Mouse (Mus musculus) ZHBTc4 (cell line): Measurements from ENCODE around the gene Kirrel.
A peak's percentile ranks its signal among the peaks of the same experiment; 100 is the strongest.

ENCODE experiments used
- DNase-seq: peaks from one replicate; pipeline ENCODE4 v3.0.0-alpha.2; 2011; ENCODE audit warnings: low read depth, low spot score

Gene Kirrel

DNA sequence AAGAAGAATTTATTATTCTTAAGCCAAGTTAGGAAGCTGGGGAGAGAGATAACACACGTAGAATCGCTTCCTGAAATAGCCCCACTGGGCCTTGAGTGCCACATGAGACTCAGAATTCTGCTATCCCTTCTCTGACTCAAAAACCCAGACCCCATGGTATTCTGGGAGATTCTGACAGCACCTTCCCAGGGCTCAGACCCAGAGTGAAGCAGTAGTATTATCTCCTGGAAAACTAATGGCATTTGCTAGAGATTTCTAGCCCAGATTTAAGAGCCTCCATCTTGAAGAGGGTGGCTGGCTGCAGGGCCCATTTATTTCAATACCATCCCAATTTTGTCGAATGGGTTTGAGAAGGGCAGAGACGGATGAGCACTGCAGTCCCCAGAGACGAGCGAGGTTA is 6.9 kb downstream of the Kirrel start:
- DNase-seq: no peak

DNA sequence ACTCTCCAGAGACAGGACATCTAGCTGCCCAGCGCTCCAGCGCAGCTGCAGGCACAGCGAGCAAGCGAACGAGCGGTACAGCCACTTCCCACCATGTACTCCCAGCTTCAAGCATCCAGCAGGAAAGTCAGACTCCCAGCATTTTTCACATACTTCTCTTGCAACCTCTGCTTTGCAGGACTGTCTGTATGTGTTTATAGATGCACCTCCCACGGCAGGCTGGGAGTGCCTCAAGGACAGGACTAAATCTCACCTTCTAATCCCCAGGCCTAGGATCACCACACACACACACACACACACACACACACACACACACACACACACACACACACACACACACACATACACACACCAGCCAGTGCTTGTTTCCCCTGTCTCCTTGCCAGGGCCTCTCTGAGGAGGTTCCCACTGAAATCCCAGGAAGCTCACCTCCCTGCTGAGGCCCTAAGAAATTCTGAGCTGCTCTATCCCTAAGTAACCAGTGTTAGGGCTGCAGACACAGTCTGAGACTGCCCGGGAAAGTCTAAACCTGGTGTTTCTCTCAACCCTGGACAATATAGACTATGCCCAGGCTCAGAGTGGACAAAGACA is 9.2 kb downstream of the Kirrel start:
- DNase-seq: no peak

DNA sequence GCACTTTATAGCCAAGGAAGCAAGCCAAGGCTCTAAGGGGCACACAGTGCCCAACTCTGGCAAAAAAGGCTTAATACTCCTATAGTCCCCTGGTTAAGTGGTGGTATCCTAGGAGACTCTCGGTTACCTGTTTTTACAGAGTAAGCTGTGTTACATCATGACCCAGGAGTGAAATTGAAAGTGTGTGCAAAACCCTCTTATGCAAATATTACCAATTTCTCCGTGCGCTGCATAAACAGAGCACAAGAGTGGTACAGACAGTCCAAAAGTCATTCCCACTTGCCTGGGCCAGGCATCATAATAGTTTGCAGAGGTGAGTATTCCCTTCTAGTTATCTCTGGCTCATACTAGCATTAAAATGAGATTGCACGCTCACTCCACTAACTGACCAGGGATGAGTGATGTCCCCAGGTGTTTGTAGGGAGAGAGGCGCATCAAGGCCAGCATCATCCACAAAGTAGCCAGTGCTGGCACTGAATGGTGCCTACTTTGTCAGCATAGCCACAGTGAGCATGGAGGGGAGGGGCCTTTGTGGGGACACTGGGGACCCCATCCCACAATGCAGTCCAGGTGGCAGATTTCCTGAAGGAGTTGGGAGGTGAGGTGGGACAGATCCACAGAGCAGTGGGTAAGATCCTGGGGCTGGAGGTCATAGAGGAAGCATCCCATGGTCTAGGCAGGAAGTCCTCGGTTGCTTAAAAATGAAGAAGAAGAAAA is 10.3 kb downstream of the Kirrel start:
- no peak for DNase-seq

DNA sequence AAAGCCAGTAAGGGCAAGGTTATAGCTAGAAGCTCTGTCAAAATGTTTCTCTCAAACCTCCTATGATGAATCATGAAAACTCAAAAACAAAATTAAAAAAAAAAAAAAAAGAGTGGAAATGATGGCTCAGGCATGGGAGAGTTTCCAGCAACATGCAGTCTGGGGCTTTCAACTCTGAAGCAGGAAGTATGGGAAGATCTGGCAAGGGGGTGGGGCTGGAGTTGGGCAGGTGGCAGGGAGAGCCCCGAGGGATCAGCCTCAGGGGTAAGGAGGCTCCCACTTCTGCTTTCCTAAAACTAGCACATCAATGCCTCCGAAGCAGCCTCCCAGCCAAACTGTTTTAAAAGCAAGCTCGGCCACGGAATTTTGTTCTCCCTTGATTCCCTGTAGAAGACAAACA is 11.4 kb downstream of the Kirrel start:
- peak; percentile 73 for DNase-seq

DNA sequence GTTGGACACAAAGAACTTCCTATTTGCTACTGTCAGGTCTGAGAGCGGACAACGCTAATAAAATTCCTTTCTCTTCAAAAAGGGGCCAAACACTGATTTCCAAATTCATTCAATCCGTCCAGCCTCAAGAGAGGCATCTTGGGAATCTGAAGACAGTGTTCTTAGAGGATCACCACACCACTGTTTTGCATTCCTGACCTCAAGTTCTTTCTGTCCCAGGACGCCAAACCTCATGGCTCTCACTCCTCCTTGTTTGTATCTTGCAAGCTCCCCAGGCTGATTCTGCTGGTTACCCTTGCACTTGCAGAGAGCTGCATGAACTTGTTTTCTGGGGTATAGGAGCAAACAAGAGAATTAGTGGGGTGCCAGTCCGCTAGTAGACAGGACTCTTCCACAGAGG is 12.2 kb downstream of the Kirrel start:
- DNase-seq: no peak

DNA sequence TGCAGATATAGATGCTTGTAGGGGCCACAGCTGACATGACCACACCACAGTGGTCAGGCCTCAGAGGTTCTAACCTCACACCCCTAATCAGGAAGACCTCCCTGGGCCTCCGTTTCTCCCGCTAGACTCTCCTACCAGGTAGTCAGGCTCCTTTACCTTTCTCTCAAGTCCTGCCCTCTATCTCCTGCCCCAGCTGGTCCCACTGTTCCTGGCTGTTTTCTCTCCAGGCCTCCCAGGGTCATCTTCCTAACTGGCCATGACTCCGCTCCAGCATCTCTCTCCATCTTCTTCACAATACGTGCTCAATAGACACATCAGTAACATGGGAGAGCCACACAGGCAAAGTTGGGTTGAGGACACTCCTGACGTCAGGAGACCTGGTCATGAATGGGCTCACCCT is 12.9 kb downstream of the Kirrel start:
- DNase-seq: no peak

DNA sequence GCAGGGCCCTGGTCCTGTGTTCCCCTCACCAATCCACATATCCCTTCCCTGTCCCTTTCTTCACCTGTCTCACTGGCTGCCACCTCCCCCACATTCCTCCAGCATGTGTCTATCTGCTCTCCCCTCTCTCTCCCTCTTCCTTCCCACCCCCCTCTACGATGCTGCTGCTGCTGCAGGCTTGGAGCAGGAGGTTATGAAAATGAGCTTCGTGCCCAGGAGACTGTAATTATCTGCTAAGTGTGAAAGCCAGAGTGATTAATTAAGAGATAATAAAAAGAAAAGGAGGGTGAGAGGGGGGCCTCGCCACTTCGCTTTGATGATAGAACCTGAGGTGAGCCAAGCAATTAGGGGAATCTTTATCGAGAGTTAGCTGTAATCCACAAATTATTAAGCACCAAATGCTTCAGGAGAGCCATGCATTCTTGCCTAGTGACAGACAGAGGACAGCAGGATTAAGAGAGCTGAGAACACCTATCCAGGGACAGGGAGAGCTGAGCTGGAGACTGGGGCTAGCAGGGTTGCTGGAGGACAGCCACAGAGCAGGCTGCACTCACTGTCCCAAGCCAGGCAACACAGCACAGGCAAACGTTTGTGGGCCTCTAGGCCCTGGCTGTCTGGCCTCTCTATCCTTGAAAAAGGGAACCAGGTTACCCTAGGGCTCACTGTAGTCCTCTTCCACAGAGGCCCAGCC is 13.6 kb downstream of the Kirrel start:
- DNase-seq: no peak

DNA sequence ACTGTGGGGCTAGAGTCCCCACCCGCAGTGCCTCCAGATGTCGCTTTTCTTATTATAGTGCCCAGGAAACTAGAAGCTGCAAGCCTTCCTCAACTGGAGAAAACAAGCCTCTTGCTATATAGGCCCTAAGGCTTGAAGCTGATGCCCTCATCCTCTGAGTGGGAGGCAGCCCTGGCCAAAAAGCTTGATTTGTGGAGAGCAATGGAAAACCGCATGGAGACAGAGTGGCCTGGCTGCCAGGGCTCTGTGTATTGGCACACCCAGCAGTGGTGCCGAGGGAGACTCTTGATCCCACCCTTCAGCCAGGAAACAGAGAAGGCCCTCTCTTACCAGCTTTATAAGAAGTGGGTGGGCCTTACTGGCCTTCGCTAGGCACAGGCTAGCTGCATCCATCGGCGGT is 15.4 kb downstream of the Kirrel start:
- no peak for DNase-seq

DNA sequence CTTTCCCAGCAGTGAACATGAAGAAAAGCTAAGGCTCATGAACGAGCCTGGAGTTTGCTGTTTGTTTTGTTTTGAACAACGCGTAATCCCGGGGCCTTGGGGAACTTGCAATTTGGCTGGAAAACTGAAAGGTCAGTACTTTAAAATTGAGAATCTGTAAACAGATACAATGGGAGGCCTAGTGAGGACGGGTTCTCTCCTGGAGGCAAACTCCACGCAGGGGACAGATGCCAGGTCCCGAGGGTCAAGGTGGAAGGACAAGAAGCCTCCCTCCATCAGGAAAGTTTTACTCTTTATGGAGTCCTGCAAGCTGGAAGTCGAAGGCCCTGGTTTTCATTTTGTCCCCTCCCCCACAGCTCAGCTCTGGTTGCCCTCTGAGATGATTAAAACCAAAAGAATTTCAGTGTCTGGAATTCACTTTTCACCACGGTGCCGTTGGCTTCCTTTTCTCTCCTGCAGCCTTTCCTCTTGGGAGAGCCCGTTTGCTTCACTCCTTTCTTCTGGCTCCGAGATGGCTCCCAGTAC is 16.7 kb downstream of the Kirrel start:
- DNase-seq: no peak

DNA sequence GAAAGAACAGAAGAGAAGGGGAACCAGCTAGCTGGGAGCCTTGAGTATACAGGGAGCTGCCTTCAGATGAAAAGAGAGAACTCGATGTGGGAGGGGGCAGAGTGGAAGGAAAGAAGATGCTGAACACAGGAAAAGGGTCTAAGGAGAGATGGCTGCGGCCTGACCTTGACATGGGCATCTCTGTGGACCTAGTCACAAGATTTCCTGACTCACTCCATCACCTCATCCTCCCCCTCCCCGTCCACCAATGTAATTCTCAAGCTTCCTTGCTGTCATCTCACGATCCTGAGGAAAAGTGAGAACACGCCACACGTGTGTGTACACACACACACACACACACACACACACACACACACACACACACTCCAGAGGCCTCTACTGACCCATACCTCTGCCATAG is 17.2 kb downstream of the Kirrel start:
- no peak for DNase-seq

DNA sequence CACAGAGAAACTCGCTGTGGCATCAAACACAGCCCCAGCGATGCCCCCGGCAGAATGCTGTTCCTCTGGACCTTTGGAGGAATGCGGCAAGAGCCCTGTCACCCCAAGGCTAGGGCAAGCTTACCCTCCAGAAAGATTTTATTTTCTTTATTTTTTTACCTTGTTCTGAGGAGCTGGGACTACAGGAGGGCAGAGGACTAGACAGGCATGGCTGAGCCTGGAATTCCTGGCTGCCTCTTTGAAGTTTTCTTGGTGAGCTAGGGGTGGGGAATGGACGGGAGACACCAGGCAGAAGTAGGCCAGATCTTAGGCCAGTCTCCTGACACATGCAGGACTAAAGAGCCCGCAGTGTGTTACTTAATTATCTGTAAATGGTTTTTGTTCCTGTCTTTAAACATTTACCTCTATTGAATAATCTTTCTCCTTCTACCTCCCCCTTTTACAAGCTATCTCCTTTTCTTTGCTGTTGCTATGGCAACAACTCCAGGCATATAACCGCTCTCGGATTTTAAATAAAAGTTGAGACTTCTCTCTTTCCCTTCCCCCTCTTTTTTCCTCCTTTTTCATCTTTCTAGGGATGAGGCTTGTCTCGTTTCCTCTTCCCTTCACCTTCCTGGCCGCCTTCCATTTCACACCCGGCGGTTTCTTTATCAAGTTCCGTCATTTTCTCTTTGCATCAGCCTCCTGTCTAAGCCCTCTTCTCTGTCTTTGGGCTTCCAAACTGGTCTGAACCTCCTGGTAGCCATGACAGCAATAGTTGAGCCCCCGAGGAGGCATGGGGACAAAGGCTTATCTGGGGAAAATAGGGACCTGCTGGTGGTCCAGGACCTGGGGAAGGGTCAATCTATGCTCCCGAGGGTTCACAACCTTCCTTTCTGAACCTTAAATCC is 19.9 kb downstream of the Kirrel start:
- no peak for DNase-seq

DNA sequence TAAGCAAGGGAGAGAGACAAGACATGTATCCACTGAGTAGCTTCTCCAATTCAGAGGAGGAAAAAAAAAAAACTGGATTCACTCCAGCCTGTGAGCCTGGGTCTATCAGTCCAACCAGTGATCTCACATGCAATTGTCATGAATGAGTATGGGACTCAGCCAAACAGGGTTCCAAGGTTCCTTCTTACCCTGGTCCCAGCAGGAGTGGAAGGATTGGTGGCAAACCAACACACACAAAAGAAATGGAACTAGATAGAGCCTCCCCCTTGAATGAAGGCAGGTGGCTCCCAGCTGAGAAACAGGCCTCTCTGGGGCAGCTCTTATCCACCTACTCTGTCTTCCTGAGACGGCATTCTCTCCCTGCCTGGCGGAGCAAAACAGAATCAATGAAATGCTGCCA is 21.5 kb downstream of the Kirrel start:
- peak; percentile 49 for DNase-seq

DNA sequence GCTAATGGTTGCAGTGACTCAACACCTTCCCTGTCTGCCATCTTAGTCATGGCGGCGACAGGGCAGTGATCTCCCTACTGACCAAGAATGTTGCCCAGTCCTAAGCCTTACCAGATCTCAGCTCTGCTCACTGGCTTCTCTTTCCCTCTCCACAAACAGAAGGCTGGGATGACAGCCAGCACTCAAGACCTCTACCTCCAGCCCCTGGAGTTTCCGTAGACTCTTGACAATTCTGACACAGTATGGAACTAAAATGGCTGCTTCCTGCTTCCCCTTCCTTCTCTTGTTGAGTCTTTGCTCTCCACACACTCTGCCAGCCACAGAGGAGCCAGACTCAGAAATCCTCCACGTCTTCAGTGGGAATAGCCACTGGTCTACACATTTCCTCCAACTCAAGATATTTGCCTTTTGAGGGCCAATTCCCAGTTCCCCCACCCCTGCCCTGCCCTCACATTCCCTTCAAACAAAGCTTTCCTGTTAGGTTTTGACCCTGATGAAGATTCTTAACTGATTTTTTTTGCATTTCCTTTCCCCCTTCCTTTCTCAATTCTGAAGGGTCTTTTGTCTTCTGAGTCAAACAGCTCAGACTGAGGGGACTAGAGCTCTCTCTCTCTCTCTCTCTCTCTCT is 22.3 kb downstream of the Kirrel start:
- DNase-seq: peak; percentile 54

DNA sequence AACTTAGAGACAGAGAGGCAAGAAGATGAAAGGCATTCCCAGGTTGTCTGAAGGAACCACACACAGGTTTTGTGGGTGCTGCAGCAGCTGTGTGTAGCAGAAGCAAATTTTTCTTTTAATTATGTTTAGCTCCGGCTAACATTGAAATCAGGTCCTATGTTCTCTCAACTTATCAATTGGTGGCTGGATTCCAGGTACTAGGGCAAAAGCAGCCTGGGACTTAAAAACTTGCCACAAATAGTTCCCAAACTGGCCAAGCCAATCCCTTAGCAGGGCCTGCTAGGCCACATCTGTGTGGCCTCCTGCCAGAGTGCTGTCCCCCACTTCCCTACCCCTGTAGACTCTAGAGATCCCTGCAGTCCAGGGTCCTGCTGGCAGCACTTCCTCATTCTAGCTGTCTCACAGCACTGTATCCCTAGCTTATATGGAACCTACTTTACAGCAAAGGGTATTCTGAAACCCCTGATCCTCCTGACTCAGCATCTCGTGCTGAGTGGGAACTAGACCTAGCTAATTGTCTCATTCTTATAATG is 23.2 kb downstream of the Kirrel start:
- no peak for DNase-seq

DNA sequence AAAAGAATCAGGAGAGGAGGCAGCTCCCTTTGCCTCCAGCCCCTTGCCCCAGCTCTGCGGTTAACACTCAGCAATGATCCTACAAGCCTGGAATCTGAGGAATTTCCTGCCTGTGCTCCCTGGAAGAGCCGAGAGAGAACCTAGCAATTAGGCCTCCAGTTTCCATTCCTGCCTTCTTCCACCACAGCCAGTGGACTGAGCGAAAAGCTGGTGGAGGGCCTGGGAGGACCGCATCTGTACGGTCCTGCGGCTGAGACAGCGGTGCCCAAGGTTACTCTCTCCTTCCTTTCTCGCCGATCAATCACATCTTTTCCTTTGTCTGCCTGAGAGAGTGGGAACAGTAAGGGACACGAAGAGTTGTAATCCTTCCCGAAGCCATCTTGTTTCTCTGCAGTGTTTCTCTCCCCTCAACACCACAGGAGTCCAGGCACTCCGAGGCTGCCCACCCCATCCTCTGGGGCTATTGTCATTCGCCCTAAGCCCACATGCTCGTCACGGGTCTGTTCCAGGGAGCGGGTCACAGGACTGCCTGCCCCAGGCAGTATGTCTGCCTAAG is 23.8 kb downstream of the Kirrel start:
- peak; percentile 92 for DNase-seq

DNA sequence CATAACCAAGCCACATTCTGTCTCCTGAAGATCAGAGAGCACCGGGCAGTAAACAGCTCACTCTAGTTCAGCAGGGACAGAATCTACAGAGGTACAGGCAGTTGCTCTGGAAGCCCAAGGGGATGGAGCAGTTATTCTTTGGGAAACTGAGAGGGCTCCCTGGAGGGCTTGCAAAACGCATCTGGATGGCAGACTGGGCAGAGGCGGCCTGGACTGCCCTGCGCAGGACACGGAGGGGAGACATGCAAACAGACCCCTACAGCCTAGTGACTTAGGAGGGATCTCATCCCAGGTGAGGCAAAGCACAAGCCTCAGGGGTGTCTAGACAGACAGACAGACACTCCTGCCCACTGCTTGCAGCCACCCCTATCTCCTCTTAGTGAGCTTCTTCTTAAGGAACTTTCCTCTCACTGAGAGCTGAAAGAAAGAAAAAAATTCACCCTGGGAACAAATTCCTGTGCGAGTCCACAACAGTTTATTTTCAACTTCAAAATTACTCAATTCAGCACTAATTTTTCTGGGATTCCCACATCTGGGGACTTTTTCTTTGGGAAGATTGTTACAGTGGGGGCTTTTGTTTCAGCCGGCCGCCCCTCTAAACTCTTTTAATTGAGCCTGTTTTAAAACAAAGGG is 24.4 kb downstream of the Kirrel start:
- DNase-seq: peak; percentile 58

DNA sequence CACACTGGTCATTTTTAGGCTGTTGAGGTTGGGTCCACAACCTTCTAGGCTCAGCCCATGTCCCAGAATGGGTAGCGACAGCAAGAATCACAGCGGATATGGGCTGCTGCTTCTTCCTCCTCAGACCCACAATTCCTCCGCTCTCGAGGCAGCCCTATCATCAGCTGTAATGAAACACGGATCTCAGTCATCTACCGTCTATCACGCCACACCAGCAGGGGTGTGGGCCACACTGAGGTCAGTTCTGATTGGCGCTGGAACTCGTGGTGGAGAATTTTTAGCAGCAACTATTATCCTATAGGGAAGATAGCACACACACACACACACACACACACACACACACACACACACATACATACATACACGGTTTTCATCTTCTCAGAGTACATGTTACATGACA is 25.1 kb downstream of the Kirrel start:
- no peak for DNase-seq

DNA sequence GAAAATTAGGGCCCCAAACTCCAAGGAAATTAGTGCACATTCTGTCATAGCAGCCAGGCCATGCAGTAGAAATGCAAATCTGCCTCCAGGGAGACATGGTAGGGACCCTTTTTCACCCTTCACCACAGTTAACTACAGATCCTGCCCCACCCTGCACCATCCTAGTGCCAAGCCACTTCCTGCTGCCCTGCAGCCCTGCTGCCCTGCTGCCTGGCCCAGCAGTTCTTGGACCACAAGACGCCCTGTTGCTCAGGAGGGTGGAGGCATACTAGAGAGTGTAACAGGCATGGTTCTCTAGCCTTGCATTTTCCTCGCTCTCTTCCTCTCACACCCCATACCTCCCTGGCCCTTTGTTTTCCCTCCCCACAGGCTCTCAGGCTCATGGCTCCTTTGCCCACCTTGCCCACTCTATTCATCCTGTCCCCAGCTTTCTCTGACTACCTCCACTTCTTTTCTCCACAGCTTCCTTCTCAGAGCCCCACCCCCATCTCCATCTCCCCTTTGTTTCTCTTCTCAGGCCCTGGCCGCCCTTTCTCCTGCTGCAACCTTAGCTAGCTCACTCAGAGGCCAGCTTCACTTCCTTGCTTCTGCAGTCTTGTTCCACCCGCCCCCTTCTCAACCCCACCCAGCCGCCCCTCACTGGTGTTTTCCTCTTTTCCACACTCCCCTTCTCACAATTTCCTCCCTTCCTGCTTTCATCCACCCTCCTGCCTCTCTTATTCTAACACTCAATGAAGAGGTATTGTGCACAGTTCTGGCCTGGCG is 29.9 kb downstream of the Kirrel start:
- peak; percentile 68 for DNase-seq

DNA sequence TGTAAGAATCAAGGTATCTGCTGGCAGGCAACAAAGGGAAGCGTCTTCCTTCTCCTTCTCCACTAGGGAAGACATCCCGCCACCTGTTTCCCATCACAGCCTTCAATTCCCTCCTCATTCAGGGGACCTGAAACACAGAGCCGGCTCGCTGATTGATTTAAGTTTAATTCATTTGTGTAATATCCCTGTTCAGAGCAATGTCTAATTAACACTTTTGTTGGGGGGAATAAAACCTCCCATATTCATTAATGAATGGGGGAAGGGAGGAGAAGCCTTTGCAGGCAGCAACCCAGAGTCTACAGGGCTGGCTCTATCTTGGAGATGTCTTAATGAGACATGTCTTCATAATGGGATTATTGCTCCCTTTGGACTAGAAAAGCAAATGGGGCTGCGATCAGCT is 34.3 kb downstream of the Kirrel start:
- no peak for DNase-seq

DNA sequence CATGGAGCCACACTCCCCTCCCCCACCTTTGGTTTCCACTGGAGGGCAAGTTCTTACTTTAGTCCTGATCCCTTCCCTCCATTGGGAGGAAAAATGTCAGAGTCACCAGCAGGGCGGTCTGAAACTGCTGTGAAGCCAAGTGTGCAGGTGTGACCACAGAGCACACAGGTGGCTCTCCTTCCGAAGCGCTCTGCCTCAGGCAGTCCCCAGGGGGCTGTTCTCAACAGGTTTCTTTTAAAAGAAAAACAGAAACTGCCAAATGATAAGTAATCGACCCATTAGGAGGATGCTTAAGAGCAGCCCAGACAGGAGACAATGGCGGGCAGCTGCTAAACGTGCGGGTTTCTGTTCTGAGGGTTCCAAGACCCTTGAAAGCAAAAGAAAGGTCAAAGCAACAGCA is 37.8 kb downstream of the Kirrel start:
- DNase-seq: peak; percentile 93
